Mouse (Mus musculus) stomach, postnatal 0 days (tissue): ENCODE results near the gene Cmip. TPM values are rescaled to one million over a fixed set of nuclear protein-coding genes. Genes with fewer than 3 reads are reported as not detected.

Source experiments
- ATAC-seq: fragments of 200-750 bp; cut with Nextera tagmentation; 2 replicates; pipeline ENCODE4 v1.8.0; 2017; ENCODE audit not compliant: low FRiP score, low TSS enrichment
- DNase-seq: peaks from one replicate; pipeline ENCODE4 v3.0.0-alpha.2; 2016; ENCODE audit warnings: low spot score
- H3K27ac ChIP-seq: fragments of 300-500 bp; sonication (generic); replicated peaks from 2 replicates; pipeline ENCODE4 v1.5.1; 2014; ENCODE audit warnings: mild to moderate bottlenecking, control low read depth
- H3K27me3 ChIP-seq: fragments of 300-500 bp; sonication (generic); 2 replicates; pipeline ENCODE4 v1.6.1; 2014; ENCODE audit warnings: low read length; ENCODE audit not compliant: control insufficient read depth, insufficient read depth
- H3K36me3 ChIP-seq: fragments of 300-500 bp; sonication (generic); 2 replicates; pipeline ENCODE4 v1.6.1; 2014; ENCODE audit warnings: low read length, mixed read lengths; ENCODE audit not compliant: control insufficient read depth, insufficient read depth
- H3K4me1 ChIP-seq: fragments of 300-500 bp; sonication (generic); replicated peaks from 2 replicates; pipeline ENCODE4 v1.6.1; 2014; ENCODE audit warnings: antibody characterized with exemption; ENCODE audit not compliant: control insufficient read depth, insufficient read depth
- H3K4me2 ChIP-seq: fragments of 300-500 bp; sonication (generic); replicated peaks from 2 replicates; pipeline ENCODE4 v1.6.1; 2014; ENCODE audit warnings: low read depth, mild to moderate bottlenecking, control low read depth, moderate library complexity
- H3K4me3 ChIP-seq: fragments of 300-500 bp; sonication (generic); 2 replicates; pipeline ENCODE4 v1.5.1; 2014; ENCODE audit warnings: low read depth, low read length, control low read depth
- H3K9ac ChIP-seq: fragments of 300-500 bp; sonication (generic); 2 replicates; pipeline ENCODE4 v1.6.1; 2014; ENCODE audit warnings: mild to moderate bottlenecking, low read length, control low read depth, mixed read lengths
- H3K9me3 ChIP-seq: fragments of 300-500 bp; sonication (generic); 2 replicates; pipeline ENCODE4 v1.6.1; 2016; ENCODE audit warnings: low read length; ENCODE audit not compliant: control insufficient read depth
- CTCF ChIP-seq: IDR thresholded peaks from 2 replicates; pipeline ENCODE4 v1.5.1; 2016; ENCODE audit warnings: antibody characterized with exemption, low read depth, mild to moderate bottlenecking, moderate library complexity
- EP300 ChIP-seq: optimal IDR thresholded peaks from 2 replicates; pipeline ENCODE3; 2016; ENCODE audit warnings: antibody characterized with exemption
- WGBS: fragments of 180-500 bp; shearing (Covaris S2); extraction: QIAGEN DNeasy Blood & Tissue Kit; methylation state at CpG from one replicate; pipeline ENCODE4 v1.1.7; 2014; 5-methylcytosine and 5-hydroxymethylcytosine counted together
- polyA plus RNA-seq: library from polyadenylated mRNA; unstranded; fragments of >200 nt; fragmentation: Nextera tagmentation; extraction: Ambion mirVana; gene quantifications from 2 replicates; pipeline ENCODE4 v1.2.1, GENCODE M21; 2015

Cmip gene
- polyA plus RNA-seq, 1 experiment from 2014 or later = 19.9 TPM

- DNase-seq = peak; percentile 67
- H3K4me1 ChIP-seq = peaks cover 1% of the 10 kb centered on the region; the same call in 1 of the 2 replicates
Observed at GRCm38 (mm10) chr8:117327385-117327837, 70.5 kb downstream of the Cmip start.

GRCm38 (mm10) chr8:117328758-117329157 is 71.9 kb downstream of the Cmip start:
- Histone ChIP-seq H3K36me3 (no peaks in the 10 kb centered on the region; the same call in 1 of the 2 replicates), H3K4me3 (no peak overlapping the region), H3K4me1 (peaks cover 8% of the 10 kb centered on the region), H3K4me2 (no peak overlapping the region), H3K27ac (peak overlapping the region; percentile 76), H3K27me3 (no peaks in the 10 kb centered on the region), H3K9ac (no peak overlapping the region), H3K9me3 (no peaks in the 10 kb centered on the region)
- no peak for DNase-seq
- no peak for ATAC-seq
- TF ChIP-seq EP300 (no peak), CTCF (no peak)
- 35% methylated on average over 9 of the region's 9 CpGs for WGBS

More at GRCm38 (mm10) chr8:117327385-117327837, 70.5 kb downstream of the Cmip start:
- Histone ChIP-seq H3K27ac (peak overlapping the region; percentile 76), H3K9ac (no peak overlapping the region), H3K4me3 (no peak overlapping the region), H3K27me3 (no peaks in the 10 kb centered on the region), H3K9me3 (no peaks in the 10 kb centered on the region), H3K4me2 (no peak overlapping the region), H3K36me3 (no peaks in the 10 kb centered on the region; the same call in 1 of the 2 replicates)
- TF ChIP-seq EP300 (peak; percentile 45), CTCF (no peak)
- WGBS = 36% methylated on average over 7 of the region's 7 CpGs
- peak; percentile 94 for ATAC-seq

GRCm38 (mm10) chr8:117329167-117329566 is 72.3 kb downstream of the Cmip start:
- Histone ChIP-seq H3K4me1 (peaks cover 9% of the 10 kb centered on the region), H3K9me3 (no peaks in the 10 kb centered on the region), H3K36me3 (no peaks in the 10 kb centered on the region; the same call in 1 of the 2 replicates), H3K27me3 (no peaks in the 10 kb centered on the region), H3K27ac (peak overlapping the region; percentile 30; the same call in 1 of the 2 replicates), H3K4me2 (no peak overlapping the region), H3K9ac (no peak overlapping the region), H3K4me3 (no peak overlapping the region)
- no peak for DNase-seq
- ATAC-seq = no peak
- TF ChIP-seq EP300 (no peak), CTCF (no peak)
- WGBS = 52% methylated on average over 9 of the region's 9 CpGs

- H3K4me1 ChIP-seq = peaks cover 15% of the 10 kb centered on the region
- WGBS = 35% methylated on average over 2 of the region's 2 CpGs
- no peak for ATAC-seq
Observed at GRCm38 (mm10) chr8:117329903-117330302, 73.0 kb downstream of the Cmip start.

GRCm38 (mm10) chr8:117332229-117333010 is 75.6 kb downstream of the Cmip start:
- no peak for TF ChIP-seq CTCF
- TF ChIP-seq EP300 = no peak
- Histone ChIP-seq H3K27ac (peak overlapping the region; percentile 18; the same call in 1 of the 2 replicates), H3K4me2 (no peak overlapping the region), H3K4me1 (peaks cover 17% of the 10 kb centered on the region), H3K27me3 (no peaks in the 10 kb centered on the region), H3K4me3 (no peak overlapping the region), H3K36me3 (no peaks in the 10 kb centered on the region), H3K9ac (no peak overlapping the region), H3K9me3 (no peaks in the 10 kb centered on the region)
- no peak for DNase-seq
- 62% methylated on average over 26 of the region's 27 CpGs for WGBS
- no peak for ATAC-seq

More at GRCm38 (mm10) chr8:117329903-117330302, 73.0 kb downstream of the Cmip start:
- no peak for TF ChIP-seq EP300
- TF ChIP-seq CTCF = no peak
- H3K4me2 ChIP-seq = no peak overlapping the region
- no peaks in the 10 kb centered on the region for H3K27me3 ChIP-seq
- no peak overlapping the region for H3K4me3 ChIP-seq
- 0 out of 2 replicates have a peak overlapping the region, but pooled peaks have one; percentile 35 for H3K27ac ChIP-seq
- H3K9ac ChIP-seq = no peak overlapping the region
- no peak for DNase-seq
- no peaks in the 10 kb centered on the region for H3K9me3 ChIP-seq
- H3K36me3 ChIP-seq = no peaks in the 10 kb centered on the region

GRCm38 (mm10) chr8:117333619-117334018 is 76.8 kb downstream of the Cmip start:
- 48% methylated on average over 6 of the region's 6 CpGs for WGBS
- peak; percentile 51 for DNase-seq

More at GRCm38 (mm10) chr8:117333619-117334018, 76.8 kb downstream of the Cmip start:
- Histone ChIP-seq H3K9me3 (no peaks in the 10 kb centered on the region), H3K27ac (peak overlapping the region; percentile 90), H3K4me3 (no peak overlapping the region), H3K27me3 (no peaks in the 10 kb centered on the region), H3K4me2 (no peak overlapping the region), H3K4me1 (peaks cover 17% of the 10 kb centered on the region), H3K36me3 (no peaks in the 10 kb centered on the region), H3K9ac (peak overlapping the region; percentile 14; the same call in 1 of the 2 replicates)
- ATAC-seq = peak; percentile 38
- TF ChIP-seq EP300 (no peak), CTCF (no peak)
